Mouse (Mus musculus): ENCODE data around the gene Gm19965. TPM values are rescaled to one million over a fixed set of nuclear protein-coding genes. Genes with fewer than 3 reads are reported as not detected.

The Gm19965 gene
- not detected in 2 replicates for polyA plus RNA-seq (2015; fragmentation: Nextera tagmentation; extraction: Ambion mirVana)

DNA sequence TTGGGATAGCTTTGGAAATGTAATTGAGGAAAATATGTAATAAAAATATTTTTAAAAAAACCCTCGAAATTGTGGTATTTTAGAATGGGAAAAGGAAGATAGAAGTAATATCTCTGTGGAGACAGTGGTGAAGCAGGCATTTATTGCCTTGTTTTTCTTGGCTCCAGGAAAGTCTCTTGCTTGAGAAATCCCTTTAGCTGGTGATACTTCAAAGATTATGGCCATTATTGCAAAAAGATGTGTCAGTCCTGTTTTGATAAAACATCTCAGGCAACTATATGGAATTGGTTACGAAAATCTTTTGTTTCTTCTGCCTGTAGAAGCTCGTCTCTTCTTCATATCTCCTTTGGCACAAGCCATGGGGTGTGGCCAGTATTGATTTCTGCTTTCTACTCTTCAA is at the start of gene Gm19965:
Gm19965 (plus strand) TSS at position 301 of the 400 bp plus-strand sequence.
- Histone ChIP-seq H3K27ac (no peak within 1 kb of the TSS), H3K9ac (no peak within 1 kb of the TSS), H3K4me3 (replicated peaks) (no peak within 1 kb of the TSS), H3K4me1 (replicated peaks) (no peaks in the 10 kb centered on the region), H3K9me3 (no peaks in the 10 kb centered on the region), H3K4me2 (replicated peaks) (no peak within 1 kb of the TSS), H3K27me3 (replicated peaks) (no peaks in the 10 kb centered on the region), H3K36me3 (no peaks in the 10 kb centered on the region)
- 69% methylated on average over 3 of the region's 3 CpGs for WGBS
- no peak for ATAC-seq

DNA sequence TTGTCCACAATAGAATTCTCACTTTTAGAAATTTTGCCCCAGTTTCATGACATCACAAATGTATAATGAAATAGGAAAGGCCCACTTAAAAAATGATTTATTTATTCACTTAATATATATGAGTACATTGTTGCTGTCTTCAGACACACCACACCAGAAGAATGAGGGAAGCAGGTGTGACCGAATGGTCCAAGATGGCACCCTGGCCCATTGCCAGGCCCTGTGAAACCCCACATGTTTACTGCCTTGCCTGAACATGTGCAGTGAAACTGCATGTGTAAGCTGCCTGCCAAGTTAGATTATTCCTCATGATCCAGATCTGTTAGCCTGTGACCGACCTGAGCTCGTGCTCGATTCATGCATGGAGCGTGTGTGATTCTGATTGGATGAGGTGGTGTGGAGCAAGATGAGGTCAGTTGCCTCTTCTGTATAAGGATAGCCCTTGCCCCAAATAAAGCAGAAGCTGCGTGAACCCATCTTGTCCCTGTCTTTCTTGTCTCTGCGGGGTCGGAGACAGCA is 20.3 kb upstream of the Gm19965 start:
- Histone ChIP-seq H3K4me1 (replicated peaks) (no peaks in the 10 kb centered on the region), H3K9ac (no peak overlapping the region), H3K4me3 (replicated peaks) (no peak overlapping the region), H3K27me3 (replicated peaks) (no peaks in the 10 kb centered on the region), H3K9me3 (no peaks in the 10 kb centered on the region), H3K36me3 (no peaks in the 10 kb centered on the region), H3K27ac (no peak overlapping the region), H3K4me2 (replicated peaks) (no peak overlapping the region)
- ATAC-seq: no peak
- WGBS: 93% methylated on average over 8 of the region's 8 CpGs
